Mouse (Mus musculus): ENCODE measurements at regions not wholly inside any gene's neighbourhood (a gene's known extent, or its start where the extent isn't known, plus 50 kb on each side); places are given as distances from the start of the nearest gene placed in this dataset.

- Histone ChIP-seq H3K9me3 (ENCODE audit: control insufficient read depth, low read length) (no peaks in the 10 kb centered on the region), H3K27ac (ENCODE audit: low read depth) (no peak overlapping the region), H3K36me3 (ENCODE audit: control insufficient read depth, insufficient read depth, low read length) (no peaks in the 10 kb centered on the region), H3K9ac (ENCODE audit: low read length) (no peak overlapping the region), H3K27me3 (replicated peaks; ENCODE audit: control insufficient read depth, insufficient read depth, low read length) (no peaks in the 10 kb centered on the region), H3K4me3 (ENCODE audit: low read depth, low read length) (no peak overlapping the region), H3K4me2 (ENCODE audit: low read length) (no peak overlapping the region), H3K4me1 (replicated peaks; ENCODE audit: control insufficient read depth, insufficient read depth, low read length) (no peaks in the 10 kb centered on the region)
- DNase-seq (ENCODE audit: low spot score), result no peak
- 61% methylated on average over 3 of the region's 3 CpGs for WGBS
- ATAC-seq (replicated peaks; ENCODE audit: low FRiP score, low TSS enrichment, low read depth), result no peak
These were observed 87.1 kb upstream of the Fam3c start for GRCm38 (mm10) chr6:22443170-22443569.

DNA sequence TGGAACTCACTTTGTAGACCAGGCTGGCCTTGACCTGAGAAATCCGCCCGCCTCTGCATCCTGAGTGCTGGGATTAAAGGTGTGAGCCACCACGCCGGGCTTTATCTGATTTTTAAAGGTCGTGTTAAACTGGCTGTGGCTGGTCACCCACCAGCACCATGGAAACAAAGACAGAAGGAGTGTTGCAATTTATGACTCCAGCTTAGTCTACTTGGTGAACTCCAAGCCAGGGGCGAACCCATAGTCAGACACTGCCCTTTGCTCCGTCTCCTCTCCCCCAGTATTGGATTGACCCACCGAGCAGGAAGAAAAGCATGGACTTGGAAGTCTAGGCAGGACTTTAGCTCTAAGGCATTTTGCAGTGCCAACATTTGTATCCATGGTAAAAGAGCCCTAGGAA, 86.5 kb upstream of the Fam3c start:
- Histone ChIP-seq H3K9me3 (ENCODE audit: control insufficient read depth, low read length) (no peaks in the 10 kb centered on the region), H3K9ac (ENCODE audit: low read length) (no peak overlapping the region), H3K4me2 (ENCODE audit: low read length) (no peak overlapping the region), H3K4me1 (replicated peaks; ENCODE audit: control insufficient read depth, insufficient read depth, low read length) (no peaks in the 10 kb centered on the region), H3K36me3 (ENCODE audit: control insufficient read depth, insufficient read depth, low read length) (no peaks in the 10 kb centered on the region), H3K4me3 (ENCODE audit: low read depth, low read length) (no peak overlapping the region), H3K27me3 (replicated peaks; ENCODE audit: control insufficient read depth, insufficient read depth, low read length) (no peaks in the 10 kb centered on the region), H3K27ac (ENCODE audit: low read depth) (no peak overlapping the region)
- ATAC-seq (replicated peaks; ENCODE audit: low FRiP score, low TSS enrichment, low read depth) (0 out of 2 replicates have a peak, but pooled peaks have one; percentile 36), DNase-seq (ENCODE audit: low spot score) (no peak)
- WGBS, result 78% methylated on average over 8 of the region's 8 CpGs

DNA sequence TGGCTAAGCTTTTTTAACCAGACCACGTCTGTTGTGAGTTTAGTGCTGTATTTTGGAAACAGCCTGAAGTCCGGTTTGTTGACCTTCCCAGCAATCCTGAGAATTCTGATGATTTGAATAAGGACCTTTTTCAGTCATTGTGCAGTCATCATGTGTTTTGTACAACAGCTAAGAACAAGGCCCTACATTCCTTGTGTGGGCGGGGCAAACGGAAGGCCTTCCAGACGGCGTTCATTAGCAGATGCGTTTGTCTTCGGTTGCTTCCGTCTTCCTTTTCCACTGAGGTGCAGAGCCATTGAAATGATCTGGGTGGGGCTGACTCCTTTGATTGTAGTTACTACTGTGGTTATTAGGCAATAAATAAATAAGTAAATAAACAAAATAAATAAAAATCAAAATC, 83.8 kb upstream of the Fam3c start:
- Histone ChIP-seq H3K9ac (ENCODE audit: low read length) (no peak overlapping the region), H3K4me2 (ENCODE audit: low read length) (no peak overlapping the region), H3K27ac (ENCODE audit: low read depth) (no peak overlapping the region), H3K4me1 (replicated peaks; ENCODE audit: control insufficient read depth, insufficient read depth, low read length) (no peaks in the 10 kb centered on the region), H3K4me3 (ENCODE audit: low read depth, low read length) (no peak overlapping the region), H3K9me3 (ENCODE audit: control insufficient read depth, low read length) (no peaks in the 10 kb centered on the region; the same call in 1 of the 2 replicates), H3K27me3 (replicated peaks; ENCODE audit: control insufficient read depth, insufficient read depth, low read length) (no peaks in the 10 kb centered on the region), H3K36me3 (ENCODE audit: control insufficient read depth, insufficient read depth, low read length) (no peaks in the 10 kb centered on the region)
- WGBS, result 76% methylated on average over 9 of the region's 9 CpGs
- no peak for DNase-seq (ENCODE audit: low spot score)
- no peak for ATAC-seq (replicated peaks; ENCODE audit: low FRiP score, low TSS enrichment, low read depth)

- no peaks in the 10 kb centered on the region for H3K4me1 ChIP-seq (replicated peaks; ENCODE audit: control insufficient read depth, insufficient read depth, low read length)
- no peak for DNase-seq (ENCODE audit: low spot score)
- H3K4me2 ChIP-seq (ENCODE audit: low read length), result no peak overlapping the region
- H3K27ac ChIP-seq (ENCODE audit: low read depth), result no peak overlapping the region
- no peak overlapping the region for H3K9ac ChIP-seq (ENCODE audit: low read length)
- H3K36me3 ChIP-seq (ENCODE audit: control insufficient read depth, insufficient read depth, low read length), result no peaks in the 10 kb centered on the region
- H3K9me3 ChIP-seq (ENCODE audit: control insufficient read depth, low read length), result no peaks in the 10 kb centered on the region
- H3K4me3 ChIP-seq (ENCODE audit: low read depth, low read length), result no peak overlapping the region
- no peak for ATAC-seq (replicated peaks; ENCODE audit: low FRiP score, low TSS enrichment, low read depth)
- WGBS, result 47% methylated on average over 3 of the region's 3 CpGs
- no peaks in the 10 kb centered on the region for H3K27me3 ChIP-seq (replicated peaks; ENCODE audit: control insufficient read depth, insufficient read depth, low read length)
These were observed 73.0 kb upstream of the Fam3c start for GRCm38 (mm10) chr6:22429026-22429425.

GRCm38 (mm10) chr6:22424161-22424807, 68.2 kb upstream of the Fam3c start:
- Histone ChIP-seq H3K27me3 (replicated peaks; ENCODE audit: control insufficient read depth, insufficient read depth, low read length) (no peaks in the 10 kb centered on the region), H3K36me3 (ENCODE audit: control insufficient read depth, insufficient read depth, low read length) (no peaks in the 10 kb centered on the region), H3K27ac (ENCODE audit: low read depth) (no peak overlapping the region), H3K4me3 (ENCODE audit: low read depth, low read length) (no peak overlapping the region), H3K4me2 (ENCODE audit: low read length) (no peak overlapping the region), H3K9me3 (ENCODE audit: control insufficient read depth, low read length) (no peaks in the 10 kb centered on the region), H3K9ac (ENCODE audit: low read length) (no peak overlapping the region), H3K4me1 (replicated peaks; ENCODE audit: control insufficient read depth, insufficient read depth, low read length) (no peaks in the 10 kb centered on the region)
- no peak for ATAC-seq (replicated peaks; ENCODE audit: low FRiP score, low TSS enrichment, low read depth)
- 87% methylated on average over 10 of the region's 10 CpGs for WGBS
- DNase-seq (ENCODE audit: low spot score), result no peak

DNA sequence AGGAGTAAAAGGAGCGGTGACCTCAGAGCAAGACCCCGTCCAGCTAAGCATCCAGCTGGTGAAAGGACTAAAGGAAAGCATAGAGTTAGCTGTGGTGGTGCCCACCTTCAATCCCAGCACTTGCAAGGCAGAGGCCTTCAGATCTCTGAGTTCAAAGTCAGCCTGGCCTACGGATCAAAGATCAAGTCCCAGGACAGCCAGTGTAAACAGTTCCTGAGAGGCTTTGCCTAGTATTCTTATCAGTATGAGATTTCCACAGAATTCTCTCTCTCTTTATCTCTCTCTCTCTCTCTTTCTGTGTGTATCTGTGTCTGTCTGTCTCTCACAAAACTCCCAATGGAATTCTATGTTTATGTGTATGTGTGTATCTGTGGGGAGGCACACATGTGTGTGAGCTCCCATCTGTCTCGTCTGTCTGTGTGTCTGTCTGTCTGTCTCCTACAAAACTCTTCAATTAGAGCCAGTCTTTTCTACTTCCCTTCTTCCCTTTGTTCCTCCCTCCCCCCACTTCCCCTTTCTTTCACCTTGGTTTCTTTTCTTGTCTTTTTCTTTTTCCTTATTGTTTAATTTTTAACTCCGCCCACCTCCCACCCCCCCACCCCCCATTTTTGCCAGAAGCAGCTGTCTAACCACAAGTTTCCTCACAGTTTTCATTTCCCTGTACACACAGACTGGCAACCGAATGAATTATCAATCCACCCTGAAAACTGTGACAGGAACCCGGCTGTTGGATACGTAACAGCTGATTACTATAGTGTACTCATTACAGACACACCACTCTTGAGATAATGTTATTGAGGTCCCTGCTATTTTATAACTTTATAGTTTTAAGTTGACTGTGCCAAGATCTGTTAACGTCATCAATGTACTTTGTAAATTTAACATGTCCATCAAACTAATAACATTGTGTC, 67.3 kb upstream of the Fam3c start:
- Histone ChIP-seq H3K36me3 (ENCODE audit: control insufficient read depth, insufficient read depth, low read length) (no peaks in the 10 kb centered on the region), H3K27ac (ENCODE audit: low read depth) (no peak overlapping the region), H3K9me3 (ENCODE audit: control insufficient read depth, low read length) (no peaks in the 10 kb centered on the region), H3K9ac (ENCODE audit: low read length) (no peak overlapping the region), H3K27me3 (replicated peaks; ENCODE audit: control insufficient read depth, insufficient read depth, low read length) (no peaks in the 10 kb centered on the region), H3K4me1 (replicated peaks; ENCODE audit: control insufficient read depth, insufficient read depth, low read length) (no peaks in the 10 kb centered on the region), H3K4me3 (ENCODE audit: low read depth, low read length) (no peak overlapping the region), H3K4me2 (ENCODE audit: low read length) (no peak overlapping the region)
- 67% methylated on average over 9 of the region's 9 CpGs for WGBS
- ATAC-seq (replicated peaks; ENCODE audit: low FRiP score, low TSS enrichment, low read depth) (no peak; the same call in 1 of the 2 replicates), DNase-seq (ENCODE audit: low spot score) (no peak)

GRCm38 (mm10) chr6:22421551-22421950, 65.5 kb upstream of the Fam3c start:
- WGBS, result 67% methylated on average over 2 of the region's 2 CpGs
- Histone ChIP-seq H3K4me2 (ENCODE audit: low read length) (no peak overlapping the region), H3K27ac (ENCODE audit: low read depth) (no peak overlapping the region), H3K4me3 (ENCODE audit: low read depth, low read length) (no peak overlapping the region), H3K9ac (ENCODE audit: low read length) (no peak overlapping the region), H3K27me3 (replicated peaks; ENCODE audit: control insufficient read depth, insufficient read depth, low read length) (no peaks in the 10 kb centered on the region), H3K36me3 (ENCODE audit: control insufficient read depth, insufficient read depth, low read length) (no peaks in the 10 kb centered on the region), H3K9me3 (ENCODE audit: control insufficient read depth, low read length) (no peaks in the 10 kb centered on the region), H3K4me1 (replicated peaks; ENCODE audit: control insufficient read depth, insufficient read depth, low read length) (no peaks in the 10 kb centered on the region)
- no peak for DNase-seq (ENCODE audit: low spot score)
- ATAC-seq (replicated peaks; ENCODE audit: low FRiP score, low TSS enrichment, low read depth), result no peak

- Histone ChIP-seq H3K27ac (ENCODE audit: low read depth) (no peak overlapping the region), H3K4me2 (ENCODE audit: low read length) (no peak overlapping the region), H3K9ac (ENCODE audit: low read length) (no peak overlapping the region), H3K27me3 (replicated peaks; ENCODE audit: control insufficient read depth, insufficient read depth, low read length) (no peaks in the 10 kb centered on the region), H3K4me3 (ENCODE audit: low read depth, low read length) (no peak overlapping the region), H3K4me1 (replicated peaks; ENCODE audit: control insufficient read depth, insufficient read depth, low read length) (no peaks in the 10 kb centered on the region), H3K9me3 (ENCODE audit: control insufficient read depth, low read length) (no peaks in the 10 kb centered on the region), H3K36me3 (ENCODE audit: control insufficient read depth, insufficient read depth, low read length) (no peaks in the 10 kb centered on the region)
- ATAC-seq (replicated peaks; ENCODE audit: low FRiP score, low TSS enrichment, low read depth) (no peak), DNase-seq (ENCODE audit: low spot score) (no peak)
- WGBS, result 70% methylated on average over 4 of the region's 4 CpGs
These were observed 62.2 kb upstream of the Fam3c start for GRCm38 (mm10) chr6:22418279-22418678.

All from intestine, embryonic 14.5 days (tissue).